Mouse (Mus musculus): ENCODE measurements around the gene Gm14151.
"Not testable (repeated sequence)": the region's sequence is repeated elsewhere in the genome, so short reads cannot be mapped to it uniquely, and the experiment has no call there.

The Gm14151 gene

DNA sequence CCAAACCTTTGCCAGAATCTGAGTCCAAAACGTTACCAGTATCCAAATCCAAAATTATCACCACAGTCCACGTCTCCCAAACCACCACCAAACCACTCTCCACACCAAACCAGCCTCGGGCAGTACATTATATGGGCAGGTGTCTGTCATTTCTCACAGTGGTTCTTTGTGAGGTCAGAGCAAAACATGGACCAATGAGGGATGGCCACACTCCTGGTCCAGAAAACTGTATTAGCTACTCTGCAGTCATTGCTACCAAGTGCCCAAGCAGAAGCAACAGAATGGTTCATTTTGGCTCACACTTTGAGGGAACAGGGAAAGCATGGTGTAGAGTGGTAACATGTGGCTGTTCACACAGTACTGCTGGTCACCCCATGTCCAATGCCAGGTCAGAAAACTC is at the start of gene Gm14151:
Gene Gm14151, minus strand, starts transcription at position 101 of the 400 bp plus-strand sequence.
- DNase-seq (ENCODE audit: low read depth, low spot score) = not testable (repeated sequence)

GRCm38 (mm10) chr2:151097945-151098344 is 5.8 kb upstream of the Gm14151 start, which contains the start of gene Gm14147:
Gm14147 (plus strand) TSS chr2:151098245.
- not testable (repeated sequence) for DNase-seq (ENCODE audit: low read depth, low spot score)

DNA sequence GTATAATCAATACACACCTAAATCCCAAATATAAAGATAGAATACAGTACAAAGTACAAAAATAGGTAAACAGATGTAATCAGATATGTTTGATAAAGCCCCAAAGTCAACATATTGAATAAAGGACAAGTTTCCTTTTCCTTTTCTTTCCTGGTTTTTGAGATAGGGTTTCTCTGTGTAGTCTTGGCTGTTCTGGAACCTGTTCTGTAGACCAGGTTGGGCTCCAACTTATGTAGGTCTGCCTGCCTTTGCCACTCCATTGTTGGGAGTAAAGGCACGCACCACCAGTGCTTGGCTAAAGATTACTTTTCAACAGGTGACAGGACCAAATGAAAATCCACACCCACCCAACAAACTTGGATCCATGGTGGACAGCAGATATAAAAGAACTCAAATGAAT is 35.5 kb downstream of the Gm14151 start:
- DNase-seq (ENCODE audit: low read depth, low spot score) = no peak

- DNase-seq (ENCODE audit: low read depth, low spot score) = no peak
Observed at GRCm38 (mm10) chr2:151040411-151040810, 51.7 kb downstream of the Gm14151 start.

- no peak for DNase-seq (ENCODE audit: low read depth, low spot score)
Observed at GRCm38 (mm10) chr2:151039726-151040125, 52.4 kb downstream of the Gm14151 start.

- peak; percentile 95 for DNase-seq (ENCODE audit: low read depth, low spot score)
Observed at GRCm38 (mm10) chr2:151039232-151039695, 52.9 kb downstream of the Gm14151 start, which contains the start of the genes Ninl and Nanp. Ninl (minus strand) TSS chr2:151039382. Nanp (minus strand) TSS chr2:151039398.

DNA sequence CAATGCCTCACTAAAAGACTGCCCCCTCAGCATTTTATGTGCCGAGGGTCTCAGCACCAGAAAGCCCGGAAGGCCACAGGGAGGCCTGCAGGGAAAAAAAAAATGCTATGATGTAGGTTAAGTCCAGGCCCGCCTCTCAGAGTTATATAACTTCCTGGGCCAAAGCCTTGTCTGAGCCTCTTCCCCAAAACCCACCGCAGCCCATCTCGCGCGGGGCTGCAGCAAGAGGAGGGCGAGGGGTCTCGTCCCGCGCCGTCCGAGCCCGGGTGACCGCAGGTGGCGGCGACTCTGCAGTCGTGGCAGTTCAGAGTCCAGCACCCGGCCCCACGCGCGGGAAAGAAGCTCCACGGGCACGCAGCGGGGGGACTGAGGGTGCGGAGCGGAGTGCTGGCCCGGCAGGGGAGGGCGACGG is 53.3 kb downstream of the Gm14151 start:
- DNase-seq (ENCODE audit: low read depth, low spot score) = no peak

DNA sequence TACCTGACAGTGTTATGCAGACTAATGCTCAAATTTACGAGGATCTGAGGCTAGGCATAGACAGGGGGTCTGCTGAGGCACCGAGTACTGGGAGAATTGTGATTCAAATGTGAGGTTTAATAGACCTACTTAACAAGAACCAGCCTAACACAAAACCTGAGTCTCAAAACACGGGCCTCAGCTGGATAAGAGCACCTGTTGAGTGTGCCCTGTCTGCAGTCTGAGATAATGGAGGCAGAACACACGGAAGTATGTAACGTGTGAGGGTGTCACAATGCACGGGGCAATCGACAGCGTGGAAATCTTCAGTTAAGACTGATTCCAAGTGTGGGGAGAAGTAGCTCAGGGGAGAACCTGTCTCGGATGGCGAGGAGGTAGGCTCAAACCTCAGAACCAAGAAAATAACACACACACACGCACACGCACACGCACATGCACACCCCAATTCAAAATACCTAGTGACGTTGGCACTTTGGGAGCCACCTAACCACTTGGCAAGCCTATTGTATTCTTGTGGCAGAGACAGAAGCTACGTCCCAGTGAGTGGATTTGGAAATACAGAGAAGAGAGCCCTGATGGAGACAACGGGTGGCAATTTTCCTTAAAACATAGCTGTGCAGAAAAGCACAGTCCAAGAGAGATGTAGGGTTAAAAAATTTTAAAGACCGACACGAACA is 54.1 kb downstream of the Gm14151 start:
- DNase-seq (ENCODE audit: low read depth, low spot score) = no peak

GRCm38 (mm10) chr2:151037292-151037691 is 54.9 kb downstream of the Gm14151 start:
- DNase-seq (ENCODE audit: low read depth, low spot score) = no peak

Data from skeletal muscle tissue, adult 2 months (tissue).